Mouse (Mus musculus) limb, embryonic 15.5 days (tissue): ENCODE measurements around the gene Rab33b. TPM values are rescaled to one million over a fixed set of nuclear protein-coding genes. Genes with fewer than 3 reads are reported as not detected.

Source experiments
- ATAC-seq: fragments of 200-750 bp; cut with Nextera tagmentation; 2 replicates; pipeline ENCODE4 v1.8.0; 2017; ENCODE audit warnings: low read depth, moderate TSS enrichment; ENCODE audit not compliant: insufficient number of reproducible peaks, low FRiP score, low TSS enrichment
- H3K27ac ChIP-seq: fragments of 300-500 bp; sonication (generic); 2 replicates; pipeline ENCODE4 v1.5.1; 2015; ENCODE audit warnings: moderate library complexity, mild to moderate bottlenecking, inconsistent platforms
- H3K27me3 ChIP-seq: fragments of 300-500 bp; sonication (generic); 2 replicates; pipeline ENCODE4 v1.6.1; 2015; ENCODE audit warnings: inconsistent platforms
- H3K36me3 ChIP-seq: fragments of 300-500 bp; sonication (generic); 2 replicates; pipeline ENCODE4 v1.6.1; 2015; ENCODE audit warnings: inconsistent platforms
- H3K4me1 ChIP-seq: fragments of 300-500 bp; sonication (generic); 2 replicates; pipeline ENCODE4 v1.6.1; 2015; ENCODE audit warnings: inconsistent platforms
- H3K4me2 ChIP-seq: fragments of 300-500 bp; sonication (generic); 2 replicates; pipeline ENCODE4 v1.6.1; 2015; ENCODE audit warnings: mild to moderate bottlenecking, inconsistent platforms
- H3K4me3 ChIP-seq: fragments of 300-500 bp; sonication (generic); 2 replicates; pipeline ENCODE4 v1.5.1; 2015; ENCODE audit warnings: mild to moderate bottlenecking, inconsistent platforms
- H3K9ac ChIP-seq: fragments of 300-500 bp; sonication (generic); 2 replicates; pipeline ENCODE4 v1.6.1; 2015; ENCODE audit warnings: inconsistent platforms
- H3K9me3 ChIP-seq: fragments of 300-500 bp; sonication (generic); 2 replicates; pipeline ENCODE4 v1.6.1; 2016; ENCODE audit warnings: inconsistent platforms
- WGBS: fragments of 180-500 bp; shearing (Covaris S2); methylation state at CpG from one replicate; pipeline ENCODE4 v1.1.7; 2015; 5-methylcytosine and 5-hydroxymethylcytosine counted together
- polyA plus RNA-seq: library from polyadenylated mRNA; unstranded; fragments of >200 nt; fragmentation: Nextera tagmentation; extraction: Ambion mirVana; gene quantifications from 2 replicates; pipeline ENCODE4 v1.2.1, GENCODE M21; 2015

Rab33b gene
- polyA plus RNA-seq, 1 experiment from 2014 or later = 29.5 TPM

DNA sequence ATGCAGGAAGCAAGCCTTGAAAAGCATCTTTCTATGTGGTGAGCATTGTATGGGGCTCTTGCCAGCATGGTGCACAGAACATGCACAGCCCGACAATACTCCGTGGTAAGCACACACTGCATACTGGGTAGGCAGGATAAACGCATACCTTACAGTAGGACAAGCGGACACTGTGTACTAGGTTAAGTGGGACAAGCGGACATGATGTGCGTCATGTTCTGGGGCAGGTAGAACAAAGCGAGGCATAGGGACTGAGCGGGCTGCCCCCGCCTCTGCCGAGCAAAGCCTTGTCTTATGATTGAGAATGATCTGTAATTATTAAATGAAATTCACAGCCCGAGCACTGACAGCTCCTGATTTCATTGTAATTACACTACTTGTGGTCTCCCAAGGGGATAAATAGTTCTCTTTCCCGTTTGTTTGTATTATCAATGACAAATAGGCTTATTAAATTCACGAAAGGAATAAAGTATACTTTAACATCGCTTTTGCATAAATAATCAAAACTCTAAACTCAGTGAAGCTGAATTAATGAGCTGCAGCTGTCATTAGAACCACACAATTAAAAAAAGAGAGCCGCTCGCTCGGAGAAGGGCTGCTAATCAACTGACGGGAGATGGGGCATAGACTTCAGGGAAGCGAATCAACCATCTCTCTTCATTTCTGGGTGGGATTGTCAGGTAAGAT lies 60.9 kb downstream of the Rab33b start:
- Histone ChIP-seq H3K4me1 (no peaks in the 10 kb centered on the region), H3K27me3 (no peaks in the 10 kb centered on the region), H3K9me3 (no peaks in the 10 kb centered on the region), H3K36me3 (peaks cover 39% of the 10 kb centered on the region), H3K27ac (no peak overlapping the region), H3K9ac (no peak overlapping the region), H3K4me2 (no peak overlapping the region), H3K4me3 (no peak overlapping the region)
- WGBS = 90% methylated on average over 19 of the region's 19 CpGs
- ATAC-seq = no peak

Other genes starting within 250 kb of the Rab33b start
- 46.6 and 74.3 TPM in 2 replicates for gene Elf2, start 143.3 kb upstream of the Rab33b start, polyA plus RNA-seq
- gene Mgarp, start 87.2 kb upstream of the Rab33b start, polyA plus RNA-seq = 6.7 TPM in 2 replicates
- gene Ndufc1, start 74.9 kb upstream of the Rab33b start, polyA plus RNA-seq = 577 and 625 TPM in 2 replicates
- gene Naa15, start 68.8 kb upstream of the Rab33b start, polyA plus RNA-seq = 41.1 and 46.5 TPM in 2 replicates
- gene Setd7, start 77.0 kb downstream of the Rab33b start, polyA plus RNA-seq = 4.2 and 4.4 TPM in 2 replicates
- 16.0 and 18.3 TPM in 2 replicates for gene Mgst2, start 176.4 kb downstream of the Rab33b start, polyA plus RNA-seq